Mouse (Mus musculus): Measurements from ENCODE around the gene Phkg1. TPM values are rescaled to one million over a fixed set of nuclear protein-coding genes. Genes with fewer than 3 reads are reported as not detected.
"Not testable (repeated sequence)": the region's sequence is repeated elsewhere in the genome, so short reads cannot be mapped to it uniquely, and the experiment has no call there.

Gene Phkg1
- polyA plus RNA-seq, 1 experiment from 2014 or later: 0.09 TPM

- Histone ChIP-seq H3K4me3 (replicated peaks) (no peak overlapping the region), H3K9ac (no peak overlapping the region), H3K27me3 (replicated peaks) (no peaks in the 10 kb centered on the region), H3K27ac (no peak overlapping the region), H3K4me2 (no peak overlapping the region), H3K36me3 (no peaks in the 10 kb centered on the region), H3K9me3 (no peaks in the 10 kb centered on the region), H3K4me1 (no peaks in the 10 kb centered on the region)
- ATAC-seq (ENCODE audit: insufficient read depth, low FRiP score, low read depth): no peak
- WGBS: 81% methylated on average over 8 of the region's 8 CpGs
These were observed 26.6 kb upstream of the Phkg1 start for GRCm38 (mm10) chr5:129924820-129925452.

GRCm38 (mm10) chr5:129921972-129922371 is 23.6 kb upstream of the Phkg1 start:
- whole genome bisulfite sequencing: 92% methylated on average over 4 of the region's 4 CpGs
- no peak overlapping the region for H3K9ac ChIP-seq
- H3K36me3 ChIP-seq: no peaks in the 10 kb centered on the region
- no peaks in the 10 kb centered on the region for H3K4me1 ChIP-seq
- H3K9me3 ChIP-seq: no peaks in the 10 kb centered on the region
- no peak overlapping the region for H3K27ac ChIP-seq
- no peak for ATAC-seq (ENCODE audit: insufficient read depth, low FRiP score, low read depth)
- no peak overlapping the region for H3K4me3 ChIP-seq (replicated peaks)
- H3K27me3 ChIP-seq (replicated peaks): no peaks in the 10 kb centered on the region
- H3K4me2 ChIP-seq: no peak overlapping the region

GRCm38 (mm10) chr5:129919320-129919719 is 21.0 kb upstream of the Phkg1 start:
- H3K27me3 ChIP-seq (replicated peaks): no peaks in the 10 kb centered on the region
- no peaks in the 10 kb centered on the region for H3K9me3 ChIP-seq
- H3K4me2 ChIP-seq: no peak overlapping the region
- ATAC-seq (ENCODE audit: insufficient read depth, low FRiP score, low read depth): no peak
- H3K36me3 ChIP-seq: no peaks in the 10 kb centered on the region
- no peaks in the 10 kb centered on the region for H3K4me1 ChIP-seq
- WGBS: 60% methylated on average over 8 of the region's 8 CpGs
- no peak overlapping the region for H3K27ac ChIP-seq
- H3K9ac ChIP-seq: no peak overlapping the region
- H3K4me3 ChIP-seq (replicated peaks): no peak overlapping the region

GRCm38 (mm10) chr5:129918752-129919151 is 20.4 kb upstream of the Phkg1 start:
- ATAC-seq (ENCODE audit: insufficient read depth, low FRiP score, low read depth): no peak
- Histone ChIP-seq H3K9me3 (no peaks in the 10 kb centered on the region), H3K4me2 (no peak overlapping the region), H3K4me1 (no peaks in the 10 kb centered on the region), H3K4me3 (replicated peaks) (no peak overlapping the region), H3K36me3 (no peaks in the 10 kb centered on the region), H3K27ac (no peak overlapping the region), H3K27me3 (replicated peaks) (no peaks in the 10 kb centered on the region), H3K9ac (no peak overlapping the region)
- WGBS: 77% methylated on average over 9 of the region's 9 CpGs

- no peaks in the 10 kb centered on the region for H3K27me3 ChIP-seq (replicated peaks)
- H3K36me3 ChIP-seq: no peaks in the 10 kb centered on the region
- H3K9me3 ChIP-seq: no peaks in the 10 kb centered on the region
- H3K9ac ChIP-seq: no peak overlapping the region
- no peaks in the 10 kb centered on the region for H3K4me1 ChIP-seq
- H3K4me2 ChIP-seq: no peak overlapping the region
- WGBS: 84% methylated on average over 24 of the region's 24 CpGs
- H3K4me3 ChIP-seq (replicated peaks): no peak overlapping the region
- ATAC-seq (ENCODE audit: insufficient read depth, low FRiP score, low read depth): no peak
- H3K27ac ChIP-seq: no peak overlapping the region
These were observed 19.8 kb upstream of the Phkg1 start for GRCm38 (mm10) chr5:129918065-129918651.

GRCm38 (mm10) chr5:129915491-129915890 is 17.1 kb upstream of the Phkg1 start:
- not testable (repeated sequence) for ATAC-seq (ENCODE audit: insufficient read depth, low FRiP score, low read depth); H3K27me3 ChIP-seq (replicated peaks)

GRCm38 (mm10) chr5:129914024-129914423 is 15.7 kb upstream of the Phkg1 start:
- no peak overlapping the region for H3K27ac ChIP-seq
- no peaks in the 10 kb centered on the region for H3K36me3 ChIP-seq
- H3K4me1 ChIP-seq: no peaks in the 10 kb centered on the region
- no peak for ATAC-seq (ENCODE audit: insufficient read depth, low FRiP score, low read depth)
- no peak overlapping the region for H3K4me2 ChIP-seq
- H3K27me3 ChIP-seq (replicated peaks): no peaks in the 10 kb centered on the region
- no peaks in the 10 kb centered on the region for H3K9me3 ChIP-seq
- no peak overlapping the region for H3K9ac ChIP-seq
- 30% methylated on average over 2 of the region's 2 CpGs for WGBS
- no peak overlapping the region for H3K4me3 ChIP-seq (replicated peaks)

More at GRCm38 (mm10) chr5:129915491-129915890, 17.1 kb upstream of the Phkg1 start:
- WGBS: 80% methylated on average over 11 of the region's 11 CpGs
- not testable (repeated sequence) for H3K27ac ChIP-seq; H3K4me3 ChIP-seq (replicated peaks); H3K9ac ChIP-seq; H3K36me3 ChIP-seq; H3K4me2 ChIP-seq; H3K4me1 ChIP-seq; H3K9me3 ChIP-seq

- no peaks in the 10 kb centered on the region for H3K36me3 ChIP-seq
- ATAC-seq (ENCODE audit: insufficient read depth, low FRiP score, low read depth): no peak
- 87% methylated on average over 7 of the region's 7 CpGs for WGBS
These were observed 11.2 kb upstream of the Phkg1 start for GRCm38 (mm10) chr5:129909591-129909990.

GRCm38 (mm10) chr5:129909147-129909546 is 10.8 kb upstream of the Phkg1 start:
- WGBS: 69% methylated on average over 9 of the region's 9 CpGs
- Histone ChIP-seq H3K27me3 (replicated peaks) (no peaks in the 10 kb centered on the region), H3K4me2 (peak overlapping the region; percentile 95), H3K9me3 (no peaks in the 10 kb centered on the region), H3K4me3 (replicated peaks) (peak overlapping the region; percentile 71), H3K9ac (no peak overlapping the region), H3K27ac (peak overlapping the region; percentile 84; the same call in 1 of the 2 replicates), H3K36me3 (no peaks in the 10 kb centered on the region), H3K4me1 (no peaks in the 10 kb centered on the region)
- no peak for ATAC-seq (ENCODE audit: insufficient read depth, low FRiP score, low read depth)

More at GRCm38 (mm10) chr5:129909591-129909990, 11.2 kb upstream of the Phkg1 start:
- no peak overlapping the region for H3K4me3 ChIP-seq (replicated peaks)
- H3K27me3 ChIP-seq (replicated peaks): no peaks in the 10 kb centered on the region
- H3K4me1 ChIP-seq: no peaks in the 10 kb centered on the region
- H3K9ac ChIP-seq: no peak overlapping the region
- H3K9me3 ChIP-seq: no peaks in the 10 kb centered on the region
- no peak overlapping the region for H3K27ac ChIP-seq
- H3K4me2 ChIP-seq: peak overlapping the region; percentile 95; the same call in 1 of the 2 replicates

GRCm38 (mm10) chr5:129908242-129908965 is 10.1 kb upstream of the Phkg1 start, which contains the start of gene Nupr1l:
Gene Nupr1l, plus strand, starts transcription at chr5:129908540.
- Histone ChIP-seq H3K9me3 (no peaks in the 10 kb centered on the region), H3K4me3 (replicated peaks) (peak within 1 kb of the TSS; percentile 71), H3K27ac (peak within 1 kb of the TSS; percentile 84), H3K4me2 (peak within 1 kb of the TSS; percentile 95), H3K4me1 (no peaks in the 10 kb centered on the region), H3K36me3 (no peaks in the 10 kb centered on the region), H3K27me3 (replicated peaks) (no peaks in the 10 kb centered on the region), H3K9ac (peak within 1 kb of the TSS; percentile 82)
- peak; percentile 98 for ATAC-seq (ENCODE audit: insufficient read depth, low FRiP score, low read depth)
- WGBS: under 1% methylated on average over 63 of the region's 63 CpGs

- H3K36me3 ChIP-seq: no peaks in the 10 kb centered on the region
- H3K9ac ChIP-seq: no peak overlapping the region
- WGBS: 24% methylated on average over 4 of the region's 4 CpGs
- no peaks in the 10 kb centered on the region for H3K27me3 ChIP-seq (replicated peaks)
- no peaks in the 10 kb centered on the region for H3K4me1 ChIP-seq
- H3K9me3 ChIP-seq: no peaks in the 10 kb centered on the region
- H3K4me3 ChIP-seq (replicated peaks): peak overlapping the region; percentile 71
- H3K27ac ChIP-seq: peak overlapping the region; percentile 8; the same call in 1 of the 2 replicates
- peak overlapping the region; percentile 95 for H3K4me2 ChIP-seq
- no peak for ATAC-seq (ENCODE audit: insufficient read depth, low FRiP score, low read depth)
These were observed 9.4 kb upstream of the Phkg1 start for GRCm38 (mm10) chr5:129907775-129908174.

All from stomach, embryonic 15.5 days (tissue).